Mouse (Mus musculus) limb, embryonic 14.5 days (tissue): ENCODE results near the gene Rptor. TPM values are rescaled to one million over a fixed set of nuclear protein-coding genes. Genes with fewer than 3 reads are reported as not detected.

ENCODE experiments used
- ATAC-seq: fragments of 200-750 bp; cut with Nextera tagmentation; 2 replicates; pipeline ENCODE4 v1.8.0; 2017; ENCODE audit warnings: low read depth, moderate number of reproducible peaks, moderate TSS enrichment; ENCODE audit not compliant: low FRiP score
- DNase-seq: peaks from one replicate; pipeline ENCODE4 v3.0.0-alpha.2; 2015; ENCODE audit warnings: low spot score
- H3K27ac ChIP-seq: fragments of 300-500 bp; sonication (generic); replicated peaks from 2 replicates; pipeline ENCODE4 v1.5.1; 2014; ENCODE audit warnings: low read depth, mild to moderate bottlenecking, low read length, moderate library complexity, mixed read lengths
- H3K27me3 ChIP-seq: fragments of 300-500 bp; sonication (generic); 2 replicates; pipeline ENCODE4 v1.6.1; 2014; ENCODE audit warnings: low read length, mixed read lengths; ENCODE audit not compliant: control insufficient read depth, insufficient read depth
- H3K36me3 ChIP-seq: fragments of 300-500 bp; sonication (generic); 2 replicates; pipeline ENCODE4 v1.6.1; 2014; ENCODE audit warnings: mild to moderate bottlenecking, low read length, moderate library complexity, mixed read lengths; ENCODE audit not compliant: control insufficient read depth, insufficient read depth
- H3K4me1 ChIP-seq: fragments of 300-500 bp; sonication (generic); 2 replicates; pipeline ENCODE4 v1.6.1; 2014; ENCODE audit warnings: antibody characterized with exemption, low read length, mixed read lengths; ENCODE audit not compliant: control insufficient read depth, insufficient read depth
- H3K4me2 ChIP-seq: fragments of 300-500 bp; sonication (generic); replicated peaks from 2 replicates; pipeline ENCODE4 v1.6.1; 2014; ENCODE audit warnings: low read depth, mild to moderate bottlenecking, low read length, moderate library complexity; ENCODE audit not compliant: severe bottlenecking
- H3K4me3 ChIP-seq: fragments of 300-500 bp; sonication (generic); replicated peaks from 2 replicates; pipeline ENCODE4 v1.5.1; 2014; ENCODE audit warnings: low read length
- H3K9ac ChIP-seq: fragments of 300-500 bp; sonication (generic); 2 replicates; pipeline ENCODE4 v1.6.1; 2014; ENCODE audit warnings: mild to moderate bottlenecking, low read depth, low read length, moderate library complexity; ENCODE audit not compliant: severe bottlenecking
- H3K9me3 ChIP-seq: fragments of 300-500 bp; sonication (generic); 2 replicates; pipeline ENCODE4 v1.6.1; 2016; ENCODE audit warnings: low read length; ENCODE audit not compliant: control insufficient read depth
- POLR2A ChIP-seq: fragments of 200-500 bp; IDR thresholded peaks from 2 replicates; pipeline ENCODE4 v1.8.0; 2012; ENCODE audit warnings: inconsistent platforms, mild to moderate bottlenecking, moderate library complexity, borderline replicate concordance; ENCODE audit not compliant: insufficient read depth, insufficient read length; ENCODE audit errors: extremely low read depth
- WGBS: fragments of 180-500 bp; shearing (Covaris S2); extraction: QIAGEN DNeasy Blood & Tissue Kit; methylation state at CpG from one replicate; pipeline ENCODE4 v1.1.7; 2014; 5-methylcytosine and 5-hydroxymethylcytosine counted together
- polyA plus RNA-seq, 2 experiments: library from polyadenylated mRNA; depleted of rRNA in 1 of 2; stranded (reverse) in 1 of 2; unstranded in 1 of 2; fragments of >200 nt; fragmentation: Nextera tagmentation in 1 of 2; extraction: Ambion mirVana in 1 of 2; gene quantifications; 2 replicates each; pipeline versions ENCODE4 v1.2.1 to v1.2.3; 2012 to 2014

Gene Rptor
- polyA plus RNA-seq, 2 experiments = 13.7 to 24.3 TPM

DNA sequence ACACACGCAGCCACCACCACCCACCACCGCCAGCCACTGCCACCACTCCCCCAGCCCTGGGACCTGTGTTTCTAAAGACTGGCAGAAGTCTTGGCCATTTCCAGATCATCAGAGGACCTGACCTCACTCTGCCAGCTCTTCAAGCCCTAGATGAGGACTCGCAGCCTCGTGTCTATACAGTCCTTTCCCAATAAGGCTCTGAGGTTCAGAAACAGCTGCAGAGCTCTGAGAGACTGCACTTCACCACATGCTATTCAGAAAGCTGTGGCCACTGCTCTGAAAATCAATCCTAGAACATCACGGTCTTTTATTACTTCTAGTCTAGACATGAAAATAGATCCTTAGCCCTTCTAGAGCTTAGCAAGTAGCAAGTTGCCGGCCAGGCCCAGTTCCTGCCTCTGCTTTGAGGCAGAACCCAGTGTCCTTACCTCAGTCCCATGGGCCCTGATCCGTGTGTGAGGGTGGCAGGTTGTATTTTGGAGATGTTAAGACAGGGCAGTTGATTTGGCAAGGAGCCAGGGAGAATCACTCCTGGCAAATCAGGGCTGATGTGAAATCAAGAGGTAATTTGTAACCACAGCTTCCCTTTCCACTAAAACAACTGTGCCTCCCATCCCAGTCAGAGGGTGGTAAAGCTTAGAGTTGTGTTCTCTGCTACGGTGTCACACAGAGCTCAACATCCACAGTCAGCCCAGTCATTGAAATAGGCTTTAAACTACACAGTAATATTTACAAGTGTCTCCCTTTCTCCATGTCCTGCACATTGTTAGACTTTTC, 260.0 kb downstream of the Rptor start:
- no peaks in the 10 kb centered on the region for H3K9me3 ChIP-seq
- no peak overlapping the region for H3K4me2 ChIP-seq
- DNase-seq = no peak
- peaks cover 40% of the 10 kb centered on the region for H3K36me3 ChIP-seq
- no peak overlapping the region for H3K27ac ChIP-seq
- no peak for TF ChIP-seq POLR2A
- 75% methylated on average over 8 of the region's 8 CpGs for WGBS
- H3K9ac ChIP-seq = no peak overlapping the region
- no peak for ATAC-seq
- no peaks in the 10 kb centered on the region; the same call in 1 of the 2 replicates for H3K4me1 ChIP-seq
- no peaks in the 10 kb centered on the region for H3K27me3 ChIP-seq
- no peak overlapping the region for H3K4me3 ChIP-seq

DNA sequence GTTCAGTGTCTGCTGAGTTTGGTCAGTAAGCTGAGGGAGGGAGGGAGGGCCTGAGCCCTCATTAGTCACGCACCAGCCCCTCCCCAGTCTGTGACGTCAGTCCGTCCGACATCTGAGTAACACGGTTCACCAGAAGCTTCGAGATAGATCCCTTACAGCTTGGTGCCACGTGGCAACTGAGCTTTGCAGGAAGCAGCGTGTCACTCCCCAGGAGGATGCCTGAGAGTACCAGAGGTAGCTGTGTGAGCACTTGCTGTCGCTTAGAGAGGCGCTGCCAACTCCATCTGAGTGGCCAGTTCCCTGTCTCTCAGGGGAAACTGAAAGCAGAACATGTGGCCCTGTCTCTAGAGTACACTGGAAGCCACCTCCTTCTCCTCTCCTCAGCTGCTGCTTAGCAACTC, 260.7 kb downstream of the Rptor start:
- H3K9me3 ChIP-seq = no peaks in the 10 kb centered on the region
- H3K9ac ChIP-seq = no peak overlapping the region
- no peaks in the 10 kb centered on the region for H3K27me3 ChIP-seq
- peaks cover 35% of the 10 kb centered on the region for H3K36me3 ChIP-seq
- no peak overlapping the region for H3K4me3 ChIP-seq
- DNase-seq (peak; percentile 15), ATAC-seq (peak; percentile 50; the same call in 1 of the 2 replicates)
- no peak for TF ChIP-seq POLR2A
- no peak overlapping the region; the same call in 1 of the 2 replicates for H3K27ac ChIP-seq
- no peak overlapping the region for H3K4me2 ChIP-seq
- no peaks in the 10 kb centered on the region; the same call in 1 of the 2 replicates for H3K4me1 ChIP-seq
- 39% methylated on average over 10 of the region's 10 CpGs for WGBS

DNA sequence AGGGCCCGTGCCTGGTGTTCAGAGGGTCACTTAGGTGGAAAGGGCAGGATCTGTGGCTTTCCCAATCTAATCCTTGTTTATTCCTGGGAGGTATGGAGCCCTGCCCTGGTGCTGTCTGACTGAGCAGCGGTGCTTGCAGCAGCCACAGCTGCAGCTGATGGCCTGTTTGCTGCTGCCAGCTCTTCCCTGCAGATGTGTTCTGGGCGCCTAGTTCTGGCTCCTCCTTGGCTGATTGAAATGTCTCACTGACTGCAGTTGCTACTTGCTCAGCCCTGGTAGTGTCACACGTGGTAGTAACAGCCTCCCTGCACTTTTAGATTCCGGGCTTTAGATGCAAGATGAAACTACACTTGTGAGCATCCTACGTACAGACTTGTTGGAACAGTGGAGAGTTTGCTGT, 264.1 kb downstream of the Rptor start:
- H3K27me3 ChIP-seq = no peaks in the 10 kb centered on the region
- DNase-seq = no peak
- WGBS = 74% methylated on average over 6 of the region's 6 CpGs
- H3K4me1 ChIP-seq = no peaks in the 10 kb centered on the region; the same call in 1 of the 2 replicates
- H3K36me3 ChIP-seq = peaks cover 46% of the 10 kb centered on the region
- no peak overlapping the region for H3K27ac ChIP-seq
- no peak overlapping the region for H3K4me3 ChIP-seq
- no peak; the same call in 1 of the 2 replicates for ATAC-seq
- H3K9ac ChIP-seq = no peak overlapping the region
- no peaks in the 10 kb centered on the region for H3K9me3 ChIP-seq
- TF ChIP-seq POLR2A = no peak
- H3K4me2 ChIP-seq = no peak overlapping the region

DNA sequence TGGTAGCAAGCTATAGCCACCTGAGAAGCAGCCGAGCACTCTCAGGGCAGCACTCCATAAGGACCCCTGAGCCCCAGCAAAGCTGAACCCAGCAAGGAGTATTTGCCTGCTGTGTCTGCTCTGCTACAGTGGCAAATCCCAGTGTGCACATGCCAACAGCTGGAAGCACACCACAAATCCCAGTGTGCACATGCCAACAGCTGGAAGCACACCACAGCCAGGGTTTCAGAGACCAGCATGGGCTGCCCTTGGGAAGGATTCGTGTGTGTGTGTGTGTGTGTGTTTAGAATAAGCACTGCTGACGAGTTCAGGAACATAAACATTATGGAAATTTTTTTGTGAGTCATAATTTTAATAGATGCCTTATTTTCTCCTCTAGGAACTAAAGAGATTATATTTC, 265.4 kb downstream of the Rptor start:
- Histone ChIP-seq H3K4me3 (no peak overlapping the region), H3K9ac (no peak overlapping the region), H3K27ac (no peak overlapping the region), H3K4me2 (no peak overlapping the region), H3K4me1 (no peaks in the 10 kb centered on the region; the same call in 1 of the 2 replicates), H3K27me3 (no peaks in the 10 kb centered on the region), H3K9me3 (no peaks in the 10 kb centered on the region), H3K36me3 (peaks cover 59% of the 10 kb centered on the region)
- DNase-seq (no peak), ATAC-seq (no peak)
- no peak for TF ChIP-seq POLR2A
- whole genome bisulfite sequencing = 67% methylated on average over 3 of the region's 3 CpGs

DNA sequence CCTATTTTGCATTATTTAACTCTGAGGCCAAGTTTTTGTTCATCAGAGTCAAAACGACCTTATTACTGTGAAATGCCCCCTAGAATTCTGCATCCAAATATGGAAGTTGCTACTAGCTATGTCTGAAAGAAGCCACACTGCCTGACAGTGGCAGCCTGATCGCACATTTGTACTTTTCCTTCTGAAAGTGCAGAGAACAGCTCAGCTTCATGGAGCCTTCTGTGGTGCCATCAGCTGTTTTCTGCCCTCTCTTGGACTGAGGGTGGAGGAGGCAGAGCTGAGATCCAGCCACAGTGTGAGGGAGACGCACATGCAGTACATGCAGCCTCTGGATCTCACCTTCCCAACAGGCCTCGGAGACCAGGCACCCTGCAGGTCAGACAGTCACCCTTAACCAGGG, 265.9 kb downstream of the Rptor start:
- Histone ChIP-seq H3K4me2 (no peak overlapping the region), H3K4me3 (no peak overlapping the region), H3K27ac (no peak overlapping the region), H3K9ac (no peak overlapping the region), H3K27me3 (no peaks in the 10 kb centered on the region), H3K4me1 (no peaks in the 10 kb centered on the region; the same call in 1 of the 2 replicates), H3K9me3 (no peaks in the 10 kb centered on the region), H3K36me3 (peaks cover 63% of the 10 kb centered on the region)
- 77% methylated on average over 4 of the region's 4 CpGs for WGBS
- DNase-seq = no peak
- ATAC-seq = no peak
- TF ChIP-seq POLR2A = no peak

DNA sequence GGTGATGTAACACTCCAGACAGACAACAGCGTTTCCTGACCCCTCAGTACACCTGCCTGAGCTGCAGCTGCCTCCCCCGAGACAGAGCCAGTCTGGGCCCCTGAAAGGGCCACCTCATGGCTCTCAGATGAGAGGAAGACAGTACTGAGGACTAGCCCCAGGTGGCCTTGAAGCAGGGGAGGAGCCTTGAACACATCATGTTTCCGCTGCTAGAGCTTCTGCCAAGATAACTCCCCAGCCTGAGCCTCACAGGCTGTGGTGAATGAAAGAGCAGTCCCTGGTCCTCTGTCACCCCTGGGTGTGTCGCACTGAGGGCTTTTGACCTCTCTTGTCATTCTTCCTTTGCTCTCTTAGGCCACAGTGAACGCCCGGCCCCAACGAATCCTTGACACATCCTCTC, 268.4 kb downstream of the Rptor start:
- Histone ChIP-seq H3K4me1 (no peaks in the 10 kb centered on the region), H3K4me2 (no peak overlapping the region), H3K9ac (no peak overlapping the region), H3K27me3 (no peaks in the 10 kb centered on the region), H3K4me3 (no peak overlapping the region), H3K27ac (no peak overlapping the region), H3K9me3 (no peaks in the 10 kb centered on the region), H3K36me3 (peaks cover 77% of the 10 kb centered on the region)
- ATAC-seq (no peak), DNase-seq (no peak)
- WGBS = 85% methylated on average over 7 of the region's 7 CpGs
- TF ChIP-seq POLR2A = no peak
